Mouse (Mus musculus) lung, postnatal 10 days (tissue): ENCODE results near the gene Dctn1.

Experiments
- DNase-seq: peaks from one replicate; pipeline ENCODE4 v3.0.0; 2021

Gene Dctn1

DNA sequence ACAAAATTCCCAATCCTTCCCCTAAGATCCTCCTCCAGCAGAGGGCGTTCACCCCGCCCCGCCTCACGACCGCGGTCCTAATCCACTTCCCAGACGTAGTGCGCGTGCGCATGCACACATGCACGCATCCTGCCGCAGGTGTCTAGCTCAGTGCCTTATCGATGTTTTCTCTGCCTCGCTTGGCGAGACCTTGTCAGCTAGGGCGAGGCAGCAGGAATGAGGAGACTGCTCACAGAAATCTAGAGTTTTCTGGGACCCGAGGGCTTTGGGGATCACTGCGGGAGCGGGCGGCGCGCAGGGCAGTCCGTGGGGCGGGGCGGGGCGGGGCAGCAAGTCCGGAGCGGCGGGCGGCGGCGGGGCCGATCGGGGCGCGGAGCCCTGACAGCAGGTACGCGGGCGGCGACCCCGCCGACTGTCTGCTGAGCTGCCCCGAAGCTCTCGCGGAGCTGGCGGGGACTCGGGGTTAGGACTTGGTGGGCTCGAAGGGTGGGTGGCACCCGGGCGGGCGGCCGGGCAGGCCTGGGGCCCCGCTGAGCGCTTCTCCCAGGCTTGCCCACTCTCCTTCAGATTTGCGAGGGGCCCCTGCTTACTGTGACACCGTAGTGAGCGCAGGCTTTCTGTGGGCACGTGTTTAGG is at the start of gene Dctn1:
Gene Dctn1 (plus strand): TSS at position 314 of the 636 bp plus-strand sequence.
- DNase-seq: peak; percentile 97

DNA sequence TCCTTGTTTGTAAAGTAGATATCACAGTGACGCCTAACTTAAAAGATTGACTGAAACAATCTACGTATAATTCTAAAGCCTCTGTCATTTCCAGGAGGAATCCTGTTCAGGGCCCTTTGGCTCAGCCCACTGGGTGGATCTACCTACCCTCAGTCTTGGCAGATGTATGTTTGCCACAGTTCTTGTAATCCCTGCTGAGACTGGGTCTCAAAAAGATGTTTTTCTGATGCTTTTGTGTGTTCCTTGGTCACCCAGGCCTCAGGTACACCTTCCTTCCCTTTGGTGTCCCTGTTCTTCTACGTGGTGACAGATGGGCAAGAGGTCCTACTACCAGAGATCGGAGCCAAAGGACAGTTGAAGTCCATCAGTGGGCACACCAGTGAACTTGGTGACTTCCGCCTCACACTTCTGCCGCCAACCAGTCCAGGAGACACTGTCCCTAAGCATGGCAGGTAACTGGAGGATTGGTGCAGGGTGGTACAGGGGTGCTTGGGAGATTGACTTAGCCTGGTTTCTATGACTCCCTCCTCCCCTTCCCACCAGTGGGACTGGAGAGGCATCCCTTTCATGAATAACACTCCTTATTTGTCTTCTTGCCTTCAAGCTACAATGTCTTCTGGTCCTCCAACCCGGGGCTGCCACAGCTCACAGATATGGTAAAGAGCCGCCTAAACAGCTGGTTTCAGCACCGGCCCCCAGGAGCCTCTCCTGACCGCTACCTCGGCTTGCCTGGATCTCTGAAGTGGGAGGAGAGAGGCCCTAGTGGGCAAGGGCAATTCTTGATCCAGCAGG is 49.2 kb upstream of the Dctn1 start:
- DNase-seq: no peak

DNA sequence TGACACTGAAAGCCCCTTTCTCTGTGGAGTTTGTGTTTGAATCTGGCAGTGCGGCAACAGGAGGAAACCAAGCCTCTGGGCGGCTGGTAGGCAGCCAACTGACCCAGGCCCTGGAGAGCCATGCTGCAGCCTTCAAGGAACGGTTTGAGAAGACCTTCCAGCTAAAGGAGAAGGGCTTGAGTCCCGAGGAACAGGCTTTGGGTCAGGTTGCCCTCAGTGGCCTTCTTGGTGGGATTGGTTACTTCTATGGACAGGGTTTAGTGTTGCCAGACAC is 48.6 kb upstream of the Dctn1 start:
- DNase-seq: no peak

DNA sequence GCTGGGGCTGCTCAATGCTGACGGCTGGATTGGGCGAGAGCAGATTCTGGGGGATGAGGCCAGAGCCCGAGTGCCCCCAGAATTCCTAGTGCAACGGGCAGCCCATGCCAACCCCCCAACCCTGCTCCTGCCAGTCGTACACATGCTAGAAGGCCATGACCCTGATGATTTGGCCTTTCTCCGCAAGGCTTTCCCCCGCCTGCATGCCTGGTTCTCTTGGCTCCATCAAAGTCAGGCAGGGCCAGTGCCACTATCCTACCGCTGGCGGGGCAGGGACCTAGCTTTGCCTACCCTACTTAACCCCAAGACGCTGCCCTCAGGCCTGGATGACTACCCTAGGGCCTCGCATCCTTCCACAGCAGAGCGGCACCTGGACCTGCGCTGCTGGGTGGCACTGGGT is 48.1 kb upstream of the Dctn1 start:
- no peak for DNase-seq

DNA sequence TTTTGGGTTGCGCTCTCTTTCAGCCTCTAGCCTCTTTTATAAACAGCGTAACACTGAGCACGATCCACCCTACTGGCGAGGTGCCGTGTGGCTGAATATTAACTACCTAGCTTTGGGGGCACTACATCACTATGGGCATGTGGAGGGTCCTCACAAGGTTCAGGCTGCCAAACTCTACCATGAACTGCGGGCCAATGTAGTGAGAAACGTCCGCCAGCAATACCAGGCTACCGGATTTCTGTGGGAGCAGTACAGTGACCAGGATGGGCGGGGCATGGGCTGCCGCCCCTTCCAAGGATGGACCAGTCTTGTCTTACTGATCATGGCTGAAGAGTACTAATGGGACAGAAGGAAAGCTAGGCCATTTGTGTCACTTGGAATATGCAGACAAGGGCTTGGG is 47.4 kb upstream of the Dctn1 start:
- no peak for DNase-seq

DNA sequence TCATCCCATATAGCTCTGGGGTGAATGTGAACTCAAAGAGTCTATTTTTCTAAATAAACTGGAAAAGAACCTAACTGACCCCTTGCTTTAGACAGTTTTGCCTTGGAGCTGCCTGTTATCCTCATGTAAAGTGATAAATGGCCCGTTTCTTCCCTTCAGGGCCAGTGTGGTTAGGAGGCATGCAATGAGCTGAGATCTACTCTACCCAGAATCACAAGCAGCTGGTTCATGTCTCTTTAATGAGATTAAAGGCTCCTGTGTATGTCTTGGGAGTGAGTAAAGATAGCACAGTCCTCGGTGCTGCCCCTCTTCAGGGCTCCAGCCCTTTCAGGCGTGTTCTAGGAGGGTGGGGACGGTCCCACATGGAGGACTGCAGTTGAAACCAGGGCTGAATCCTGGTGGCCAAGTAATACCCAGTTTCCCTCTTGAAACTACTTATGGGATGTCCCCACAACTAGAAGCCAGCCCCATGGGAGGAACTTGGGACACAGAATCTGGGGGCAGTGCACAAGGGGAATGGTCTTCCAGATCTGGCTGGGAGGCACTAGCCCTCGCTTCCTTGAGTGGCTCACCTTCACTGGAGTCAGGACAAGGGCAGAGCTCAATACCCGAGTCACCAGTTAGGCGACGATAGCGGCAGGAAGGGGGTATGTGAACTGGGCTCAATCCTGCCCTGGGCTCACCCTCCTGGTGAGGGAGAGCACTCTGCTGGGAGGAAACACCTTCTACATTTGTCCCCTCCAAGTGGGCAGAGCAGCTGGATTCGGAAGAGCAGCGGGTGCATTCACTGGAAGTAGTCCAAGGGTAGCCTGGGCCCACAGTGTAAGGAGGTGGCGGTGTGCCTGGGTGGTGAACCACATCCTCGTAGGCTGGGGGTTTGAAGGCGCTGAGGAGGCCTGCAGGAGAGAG is 46.6 kb upstream of the Dctn1 start:
- no peak for DNase-seq

DNA sequence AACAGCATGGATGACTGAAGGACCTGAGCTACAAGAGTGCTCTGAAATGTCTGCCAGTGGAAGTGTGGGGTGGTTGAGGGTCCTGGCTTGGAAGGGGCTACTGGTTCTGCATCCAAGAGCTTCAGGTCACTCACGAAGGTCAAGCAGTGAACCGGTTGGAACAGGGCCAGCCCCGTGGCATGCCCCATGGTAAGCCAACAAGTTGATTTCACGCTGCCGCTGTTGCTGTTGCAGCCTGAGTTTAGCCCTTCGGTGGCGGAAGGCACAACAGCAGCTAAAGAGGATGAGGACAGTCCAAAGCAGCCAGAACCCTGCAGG is 46.0 kb upstream of the Dctn1 start:
- DNase-seq: no peak

DNA sequence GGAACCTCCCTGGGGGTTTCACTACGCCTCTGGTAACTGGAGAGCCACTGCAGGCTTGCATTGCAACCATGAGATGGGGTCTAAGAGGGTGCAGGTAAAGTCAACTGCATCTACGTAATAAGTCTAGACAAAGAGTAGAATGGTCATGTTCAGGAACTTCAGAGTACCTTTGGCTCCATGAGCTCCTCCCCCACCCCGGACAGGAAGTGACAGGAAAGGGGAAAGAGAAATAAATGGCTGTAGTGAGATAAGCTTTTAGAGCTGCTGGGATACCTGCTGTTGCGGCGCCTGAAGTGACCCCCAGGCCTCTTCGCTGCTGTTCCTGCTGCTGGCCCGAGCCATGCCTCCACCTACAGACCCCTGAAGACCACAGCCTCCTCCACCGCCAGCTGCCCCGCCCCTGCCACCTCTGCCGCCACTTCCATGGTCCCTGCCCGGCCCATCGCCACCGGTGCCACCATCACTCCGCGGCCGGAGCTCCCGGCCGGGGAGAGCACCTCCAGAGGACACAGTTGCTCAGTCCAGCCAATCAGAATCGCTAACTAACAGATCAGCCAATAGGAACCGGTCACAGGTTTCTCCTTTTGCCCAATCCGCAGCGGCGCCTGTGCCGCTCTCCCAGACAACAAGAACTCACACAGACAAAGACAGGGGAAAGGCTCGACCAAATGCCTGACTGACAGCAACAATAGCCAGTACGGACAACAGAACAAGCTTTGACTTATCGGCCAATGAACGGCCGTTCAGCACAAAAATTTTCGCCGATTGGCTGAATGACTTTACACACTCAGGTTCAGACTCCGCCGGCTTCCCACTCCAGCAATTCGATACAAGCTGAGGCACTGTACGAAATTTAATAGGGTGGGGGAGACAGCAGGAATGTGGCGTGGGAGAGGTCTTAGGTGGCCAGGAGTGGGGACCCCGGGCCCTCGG is 44.5 kb upstream of the Dctn1 start, which contains the start of gene Wbp1:
Gene Wbp1 (minus strand): TSS at position 630 of the 933 bp plus-strand sequence.
- DNase-seq: peak; percentile 98

DNA sequence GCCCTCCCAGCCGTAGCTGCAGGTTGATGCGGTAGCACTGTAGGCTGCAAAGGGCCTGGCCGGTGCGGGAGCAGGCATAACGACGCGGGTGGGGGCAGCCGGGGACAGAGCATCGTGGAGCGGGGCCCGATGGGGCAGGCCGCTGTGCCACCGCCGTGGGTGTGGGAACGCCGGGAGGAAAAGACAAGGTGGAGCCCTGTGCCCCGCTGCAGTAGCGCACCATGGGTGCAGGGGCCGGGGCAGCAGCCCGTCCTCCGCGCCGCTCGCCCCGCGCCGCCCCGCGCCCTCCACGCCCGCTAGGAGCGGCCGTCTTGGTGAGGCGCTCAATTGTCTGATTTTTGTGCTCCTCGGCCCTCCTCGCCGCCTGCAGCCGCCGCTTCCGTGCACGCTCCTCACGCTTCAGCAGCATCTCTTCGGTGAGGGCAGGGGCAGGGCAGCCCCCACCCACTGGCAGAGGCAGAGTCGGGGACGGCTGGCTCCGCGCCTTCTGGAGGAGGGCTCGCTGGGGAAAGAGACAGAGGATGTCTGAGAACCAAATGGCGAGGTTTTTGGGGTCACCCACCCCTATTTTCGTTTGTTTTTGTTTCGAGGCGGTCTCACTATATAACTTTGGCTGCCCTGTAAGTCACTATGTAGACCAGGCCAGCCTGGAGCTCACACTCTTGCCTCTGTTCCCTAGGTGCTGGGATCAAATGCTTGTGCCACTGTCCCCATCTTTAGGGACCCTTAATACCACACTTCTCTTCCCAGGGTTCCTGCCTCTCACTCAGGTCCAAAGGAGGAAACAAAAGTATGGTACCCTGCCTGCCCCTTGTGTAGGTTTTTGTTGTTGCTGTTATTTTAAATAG is 43.6 kb upstream of the Dctn1 start:
- peak; percentile 40 for DNase-seq

DNA sequence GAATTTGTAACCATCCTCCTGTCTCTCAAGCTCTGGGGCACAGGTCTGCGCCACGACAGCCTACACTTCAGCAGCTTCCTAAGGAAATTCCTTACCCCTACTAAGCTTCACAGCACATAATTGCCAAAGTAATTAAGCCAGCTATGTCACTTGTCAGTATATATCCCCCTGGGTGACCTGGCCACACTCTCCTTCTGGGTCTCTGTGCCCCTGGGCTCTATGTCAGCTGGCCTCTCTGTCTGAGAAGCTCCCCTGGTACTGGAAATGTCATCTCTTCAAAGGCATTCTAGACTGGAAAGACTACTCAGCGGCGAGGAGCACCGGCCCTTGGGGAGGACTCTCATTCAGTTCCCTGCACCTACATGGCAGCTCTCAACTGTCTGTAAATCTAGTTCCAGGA is 42.8 kb upstream of the Dctn1 start:
- DNase-seq: no peak

DNA sequence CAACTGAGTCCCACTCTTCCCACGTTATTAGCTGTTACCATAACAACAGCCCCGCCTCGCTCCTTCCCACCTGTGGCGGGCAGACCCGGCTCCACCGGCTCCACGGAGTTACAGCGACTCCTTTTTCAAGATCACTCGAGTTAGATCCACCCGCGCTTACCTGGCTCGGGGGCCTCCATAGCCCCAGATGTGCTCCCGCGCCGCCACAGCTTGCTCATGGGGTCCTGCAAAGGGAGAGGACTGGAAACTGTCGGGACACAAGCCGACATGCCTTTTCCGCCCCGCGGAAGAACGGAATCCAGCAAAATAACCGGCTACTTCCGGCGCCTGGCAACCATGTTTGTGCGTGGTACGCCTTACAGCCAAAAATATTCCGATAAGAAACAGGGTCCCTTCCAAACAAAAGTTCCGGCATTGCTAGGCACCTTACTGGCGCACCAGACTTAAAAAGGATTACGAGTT is 40.8 kb upstream of the Dctn1 start:
- DNase-seq: peak; percentile 96

DNA sequence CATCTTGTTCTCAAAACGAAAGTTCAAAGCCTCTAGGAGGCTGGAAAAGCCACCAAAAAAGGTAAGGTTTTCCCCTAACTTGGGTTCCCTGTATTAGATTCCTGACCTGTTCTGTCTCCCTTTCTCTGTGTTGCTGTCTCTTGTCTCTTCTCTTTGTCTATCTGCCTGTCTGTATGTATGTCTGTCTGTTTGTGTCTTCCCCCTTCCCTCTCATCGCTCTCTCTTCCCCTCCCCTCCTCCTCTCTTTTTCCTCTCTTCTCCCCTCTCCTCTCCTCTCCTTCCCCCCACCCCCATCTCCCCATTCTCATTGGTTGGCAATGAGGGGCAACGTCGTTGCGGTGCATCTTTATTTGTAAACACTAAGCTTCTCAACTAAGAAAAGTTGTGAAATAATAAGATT is 40.4 kb upstream of the Dctn1 start, which contains the start of gene Ino80b:
Gene Ino80b (minus strand): TSS at position 101 of the 400 bp plus-strand sequence.
- DNase-seq: no peak

DNA sequence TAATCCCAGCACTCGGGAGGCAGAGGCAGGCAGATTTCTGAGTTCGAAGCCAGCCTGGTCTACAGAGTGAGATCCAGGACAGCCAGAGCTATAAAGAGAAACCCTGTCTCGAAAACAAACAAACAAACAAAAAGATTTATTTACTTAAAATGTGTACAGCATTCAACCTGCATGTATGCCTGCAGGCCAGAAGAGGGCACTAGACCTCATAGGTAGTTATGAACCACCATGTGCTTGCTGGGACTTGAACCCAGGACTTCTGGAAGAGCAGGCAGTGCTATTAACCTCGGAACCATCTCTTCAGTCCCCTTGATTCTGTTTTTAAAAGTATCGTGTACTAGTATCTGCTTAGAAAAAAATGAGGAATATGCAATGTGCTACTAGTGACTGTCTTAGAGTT is 38.3 kb upstream of the Dctn1 start:
- no peak for DNase-seq

DNA sequence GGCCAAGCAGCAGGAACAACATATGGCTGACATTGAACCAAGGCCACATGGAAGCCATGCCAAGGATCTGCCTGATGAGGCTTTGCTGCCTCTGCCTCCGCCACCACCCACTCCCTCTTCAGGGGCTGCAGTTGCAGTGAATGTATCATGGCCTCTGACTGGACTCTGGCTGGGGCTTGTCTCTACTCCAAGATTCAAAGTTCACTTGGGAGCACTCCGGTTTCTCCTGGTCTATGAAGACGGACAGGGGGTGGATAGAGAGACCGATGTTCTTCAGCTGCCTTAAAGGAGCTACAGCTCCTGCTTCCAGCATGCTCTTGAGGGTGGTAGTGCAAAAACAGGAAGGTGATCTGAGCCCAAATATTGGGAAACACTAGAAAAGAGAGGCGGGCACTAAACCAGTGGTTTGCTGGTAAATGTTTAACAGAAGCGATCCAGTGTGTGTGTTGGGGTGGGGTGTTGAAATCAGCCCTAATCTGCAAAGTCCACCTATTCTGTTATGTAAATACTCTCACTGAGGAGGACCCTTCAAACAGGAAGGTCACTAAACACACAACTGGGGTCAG is 34.2 kb upstream of the Dctn1 start:
- peak; percentile 46 for DNase-seq

DNA sequence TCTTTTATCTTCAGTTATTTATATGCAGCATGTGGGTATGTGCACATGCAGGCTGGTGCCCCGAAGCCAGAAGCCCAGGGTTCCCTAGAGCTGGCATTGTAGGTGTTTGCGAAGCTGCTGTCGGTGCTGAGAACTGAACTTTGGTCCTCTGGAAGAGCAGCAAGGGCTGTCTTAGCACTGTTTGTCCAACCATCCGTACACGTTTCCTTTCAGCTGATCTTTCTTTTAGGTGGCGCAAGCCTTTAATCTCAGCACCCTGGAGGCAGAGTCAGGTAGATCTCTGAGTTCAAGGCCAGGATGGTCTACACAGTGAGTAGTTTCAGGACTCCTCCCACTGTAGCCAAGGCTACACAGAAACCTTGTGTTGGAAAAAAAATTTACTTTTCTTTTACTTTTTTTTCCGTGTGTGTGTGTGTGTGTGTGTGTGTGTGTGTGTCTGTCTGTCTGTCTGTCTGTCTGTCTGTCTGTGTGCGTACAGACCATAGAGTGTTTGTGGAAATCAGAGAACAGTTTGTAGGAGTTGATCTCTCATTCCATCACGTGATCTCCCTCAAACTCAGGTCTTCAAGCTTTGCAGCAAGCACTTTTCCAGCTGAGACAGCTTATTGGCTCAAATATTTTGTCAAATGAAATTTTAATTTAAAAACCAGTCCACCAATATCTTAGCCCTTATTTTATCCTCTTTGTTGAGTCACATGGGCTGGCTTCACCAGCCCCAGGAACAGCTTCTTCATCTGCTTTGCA is 33.4 kb upstream of the Dctn1 start:
- DNase-seq: no peak

DNA sequence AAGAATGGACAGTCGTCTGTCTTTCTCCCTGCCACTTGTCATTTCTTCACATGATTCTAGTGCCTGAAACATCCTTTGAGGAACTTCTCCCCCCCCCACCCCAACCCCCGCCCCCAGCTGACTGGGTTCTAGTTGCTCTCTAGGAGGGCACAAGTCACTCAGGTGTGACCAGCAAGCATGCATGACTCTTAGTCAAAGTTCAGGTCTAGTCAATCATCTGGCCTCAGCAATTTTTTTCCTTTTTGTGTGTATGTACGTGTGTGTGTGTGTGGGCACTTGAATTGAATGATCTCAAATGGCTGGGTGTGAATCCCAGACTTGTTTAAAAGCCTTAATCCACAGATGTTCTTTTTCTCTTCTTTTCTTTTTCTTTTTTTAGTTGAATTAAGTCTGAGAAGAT is 31.5 kb upstream of the Dctn1 start:
- no peak for DNase-seq

DNA sequence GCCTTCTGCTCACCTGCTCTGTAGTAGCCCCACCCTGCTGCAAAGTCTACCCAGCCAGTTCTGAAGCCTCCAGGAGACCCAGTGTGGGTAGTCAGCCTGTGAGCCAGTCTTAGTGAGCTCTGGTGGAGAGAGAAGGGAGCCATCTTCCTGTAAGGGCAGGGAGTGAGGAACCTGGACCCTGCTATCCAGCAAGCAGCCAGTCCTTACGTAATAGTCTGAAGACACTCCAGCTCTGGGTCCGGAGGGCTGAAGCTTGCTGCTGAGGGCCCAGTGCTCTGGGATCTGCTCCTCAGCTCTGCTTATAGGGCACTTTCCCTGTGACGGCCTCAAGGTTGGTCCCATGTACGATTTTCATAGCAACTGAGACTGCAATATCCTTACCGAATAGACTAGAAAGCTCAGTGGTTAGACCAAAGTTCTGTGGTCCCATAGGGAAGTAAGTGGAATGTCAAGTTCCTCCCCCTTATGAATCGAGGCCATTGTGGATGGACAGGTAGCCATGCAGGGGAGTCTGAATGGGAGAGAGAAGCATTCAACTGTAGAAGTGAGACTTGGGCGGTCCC is 30.7 kb upstream of the Dctn1 start, which contains the start of gene Rtkn:
Gene Rtkn (plus strand): TSS at position 513 of the 563 bp plus-strand sequence.
- no peak for DNase-seq

DNA sequence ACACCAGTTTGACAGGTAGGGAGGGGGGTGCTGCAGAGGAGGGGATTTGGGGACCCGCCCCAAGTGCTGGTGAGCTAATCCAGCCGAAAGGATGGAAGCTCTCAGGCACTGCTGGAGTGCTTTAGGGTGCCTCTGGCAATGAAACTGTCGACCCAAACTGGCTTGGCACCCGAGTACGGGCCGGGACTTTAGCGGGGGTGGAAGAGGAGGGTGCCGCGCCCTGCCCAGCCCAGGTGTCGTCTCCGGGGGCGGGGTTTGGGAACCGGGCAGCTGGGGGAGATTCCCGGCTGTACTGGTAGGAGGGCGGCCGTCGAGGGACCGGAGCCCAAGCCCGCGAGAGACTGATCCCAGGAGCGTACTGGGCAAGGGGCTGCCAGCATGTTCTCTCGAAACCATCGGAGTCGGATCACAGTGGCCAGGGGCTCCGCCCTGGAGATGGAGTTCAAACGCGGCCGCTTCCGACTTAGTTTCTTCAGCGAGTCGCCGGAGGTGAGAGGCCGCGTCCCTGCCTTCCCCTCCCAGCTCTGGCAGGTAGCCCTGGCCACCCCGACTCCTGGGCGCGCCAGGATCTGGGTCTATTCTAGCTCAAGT is 30.1 kb upstream of the Dctn1 start:
- DNase-seq: peak; percentile 74

DNA sequence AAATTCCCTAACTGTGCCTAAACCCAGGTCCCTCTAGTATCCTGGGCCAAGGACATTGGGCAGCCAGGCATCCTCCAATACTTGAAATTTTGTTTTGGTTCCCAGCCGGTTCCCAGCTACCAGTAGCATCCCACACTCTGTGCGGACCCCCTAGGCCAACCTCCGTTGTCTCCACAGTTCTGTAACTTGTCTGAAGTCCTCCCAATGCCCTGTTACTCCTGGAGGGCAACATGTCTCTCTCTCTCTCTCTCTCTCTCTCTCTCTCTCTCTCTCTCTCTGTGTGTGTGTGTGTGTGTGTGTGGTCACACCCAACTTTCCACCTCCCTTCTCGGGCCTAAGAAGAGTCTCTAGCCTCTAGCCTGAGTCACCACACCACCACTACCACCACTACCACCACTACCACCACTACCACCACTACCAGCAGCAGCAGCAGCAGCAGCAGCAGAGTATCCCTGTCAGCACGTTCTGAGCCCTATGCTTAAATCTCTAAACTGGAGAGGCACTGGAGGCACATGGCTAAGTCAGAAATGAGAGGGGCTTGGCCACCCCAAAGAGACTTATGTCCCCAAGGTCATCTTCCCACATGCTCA is 29.3 kb upstream of the Dctn1 start:
- DNase-seq: no peak
